Mouse (Mus musculus) embryo, embryonic 11 days (tissue): ENCODE measurements around the gene Cks1b.

Experiments
- DNase-seq: peaks from one replicate; pipeline ENCODE4 v3.0.0-alpha.2; 2015

Cks1b gene

GRCm38 (mm10) chr3:89425141-89425525 lies 7.0 kb upstream of the Cks1b start:
- DNase-seq, result no peak

- DNase-seq, result no peak
Observed at GRCm38 (mm10) chr3:89424416-89425140, 6.4 kb upstream of the Cks1b start.

GRCm38 (mm10) chr3:89422556-89423205 lies 4.5 kb upstream of the Cks1b start:
- no peak for DNase-seq

GRCm38 (mm10) chr3:89421810-89422473 lies 3.8 kb upstream of the Cks1b start:
- peak; percentile 34 for DNase-seq

- peak; percentile 90 for DNase-seq
Observed at GRCm38 (mm10) chr3:89421002-89421774, 3.0 kb upstream of the Cks1b start.

GRCm38 (mm10) chr3:89420421-89420820 lies 2.2 kb upstream of the Cks1b start:
- DNase-seq, result no peak

GRCm38 (mm10) chr3:89419981-89420380 lies 1.8 kb upstream of the Cks1b start:
- no peak for DNase-seq

- peak; percentile 68 for DNase-seq
Observed at GRCm38 (mm10) chr3:89419571-89419970, 1.4 kb upstream of the Cks1b start.

GRCm38 (mm10) chr3:89418861-89419250 lies 673 bp upstream of the Cks1b start:
- peak; percentile 88 for DNase-seq

- DNase-seq, result peak; percentile 92
Observed at GRCm38 (mm10) chr3:89417840-89418169, 378 bp downstream of the Cks1b start.

- no peak for DNase-seq
Observed at GRCm38 (mm10) chr3:89417131-89417530, 1.1 kb downstream of the Cks1b start.

- DNase-seq, result no peak
Observed at GRCm38 (mm10) chr3:89416158-89416557, 2.0 kb downstream of the Cks1b start.

- peak; percentile 96 for DNase-seq
Observed at GRCm38 (mm10) chr3:89411490-89412393, 6.4 kb downstream of the Cks1b start, which contains the start of gene Flad1. TSS of gene Flad1 (minus strand) at chr3:89411870.

- DNase-seq, result no peak
Observed at GRCm38 (mm10) chr3:89410864-89411263, 7.3 kb downstream of the Cks1b start.

GRCm38 (mm10) chr3:89409701-89410100 lies 8.5 kb downstream of the Cks1b start:
- no peak for DNase-seq

- DNase-seq, result no peak
Observed at GRCm38 (mm10) chr3:89408448-89408847, 9.7 kb downstream of the Cks1b start.

- no peak for DNase-seq
Observed at GRCm38 (mm10) chr3:89406887-89407286, 11.3 kb downstream of the Cks1b start.

- no peak for DNase-seq
Observed at GRCm38 (mm10) chr3:89402693-89403092, 15.5 kb downstream of the Cks1b start, which contains the start of gene Lenep. TSS of gene Lenep (minus strand) at chr3:89402793.

- no peak for DNase-seq
Observed at GRCm38 (mm10) chr3:89401329-89401728, 16.9 kb downstream of the Cks1b start.

- no peak for DNase-seq
Observed at GRCm38 (mm10) chr3:89396654-89397005, 21.6 kb downstream of the Cks1b start.

GRCm38 (mm10) chr3:89395806-89396653 lies 22.2 kb downstream of the Cks1b start:
- DNase-seq, result peak; percentile 88
